Mouse (Mus musculus) CH12.LX (cell line): ENCODE data around the gene Zg16. TPM values are rescaled to one million over a fixed set of nuclear protein-coding genes. Genes with fewer than 3 reads are reported as not detected.
A peak's percentile ranks its signal among the peaks of the same experiment; 100 is the strongest.

Experiments used
- DNase-seq: peaks from one replicate; pipeline ENCODE4 v3.0.0-alpha.2; 2013; ENCODE audit errors: extremely low read depth
- H3K27ac ChIP-seq: 2 replicates; pipeline ENCODE4 v1.5.1; 2012; ENCODE audit warnings: low read depth, mild to moderate bottlenecking, control low read depth, moderate library complexity; ENCODE audit not compliant: insufficient read depth
- H3K27me3 ChIP-seq: replicated peaks from 2 replicates; pipeline ENCODE3; 2012; ENCODE audit warnings: inconsistent platforms
- H3K36me3 ChIP-seq, 2 experiments: replicated peaks in 1 of 2; 2 replicates each; pipeline versions ENCODE3 to v1.6.1; 2012; ENCODE audit warnings: inconsistent platforms in 1 of 2, low read length in 1 of 2, mild to moderate bottlenecking in 1 of 2, mixed read lengths in 1 of 2, moderate library complexity in 1 of 2; ENCODE audit not compliant: control insufficient read depth in 1 of 2, insufficient read depth in 1 of 2
- H3K4me1 ChIP-seq, 2 experiments: 2 replicates each; pipeline ENCODE4 v1.6.1; 2012; ENCODE audit warnings: inconsistent platforms in 1 of 2, moderate library complexity in 1 of 2; ENCODE audit not compliant: insufficient read depth in 2 of 2, control insufficient read depth in 1 of 2
- H3K4me2 ChIP-seq: 2 replicates; pipeline ENCODE4 v1.6.1; 2012; ENCODE audit warnings: low read depth, mild to moderate bottlenecking, control low read depth; ENCODE audit not compliant: poor library complexity, insufficient read depth, severe bottlenecking
- H3K4me3 ChIP-seq, 3 experiments: fragments of 150-350 bp in 1 of 3; sonication (generic) in 1 of 3; replicated peaks in 1 of 3; 2 replicates each; pipeline versions ENCODE3 to v1.5.1; 2011 to 2012; ENCODE audit warnings: low read depth in 2 of 3, low read length in 2 of 3, mild to moderate bottlenecking in 2 of 3, moderate library complexity in 2 of 3, control low read depth in 1 of 3, improper control_type of control experiment in 1 of 3, inconsistent platforms in 1 of 3, mixed read lengths in 1 of 3; ENCODE audit not compliant: poor library complexity in 1 of 3
- H3K79me2 ChIP-seq: replicated peaks from 2 replicates; pipeline ENCODE4 v1.6.1; 2012; ENCODE audit warnings: mild to moderate bottlenecking, moderate library complexity; ENCODE audit not compliant: control insufficient read depth, poor library complexity, insufficient read depth, severe bottlenecking; ENCODE audit errors: extremely low read depth
- H3K9ac ChIP-seq: 2 replicates; pipeline ENCODE4 v1.6.1; 2012; ENCODE audit warnings: low read depth, mild to moderate bottlenecking, control low read depth, moderate library complexity; ENCODE audit not compliant: insufficient read depth
- H3K9me3 ChIP-seq: replicated peaks from 2 replicates; pipeline ENCODE3; 2012; ENCODE audit warnings: low read length, inconsistent platforms, mixed read lengths
- BHLHE40 ChIP-seq: IDR thresholded peaks from 2 replicates; pipeline ENCODE4 v1.6.1; 2011; ENCODE audit warnings: mild to moderate bottlenecking, low read depth, low read length, improper control_type of control experiment
- CHD1 ChIP-seq: IDR thresholded peaks from 2 replicates; pipeline ENCODE4 v1.6.1; 2012; ENCODE audit warnings: low read depth, low read length, improper control_type of control experiment, inconsistent platforms
- CHD2 ChIP-seq: IDR thresholded peaks from 2 replicates; pipeline ENCODE4 v1.6.1; 2011; ENCODE audit warnings: low read length, improper control_type of control experiment
- CTCF ChIP-seq, 2 experiments: IDR thresholded peaks in 1 of 2; conservative IDR thresholded peaks in 1 of 2; 2 replicates each; pipeline ENCODE4 v1.5.1; 2011 to 2012; ENCODE audit warnings: low read depth in 2 of 2, low read length in 2 of 2, improper control_type of control experiment in 1 of 2, inconsistent platforms in 1 of 2, mild to moderate bottlenecking in 1 of 2, moderate library complexity in 1 of 2
- EP300 ChIP-seq: IDR thresholded peaks from 2 replicates; pipeline ENCODE4 v1.6.1; 2011; ENCODE audit warnings: low read length, improper control_type of control experiment
- ETS1 ChIP-seq: conservative IDR thresholded peaks from 2 replicates; pipeline ENCODE4 v1.6.1; 2012; ENCODE audit warnings: low read depth, mild to moderate bottlenecking, inconsistent platforms, low read length, improper control_type of control experiment, moderate library complexity
- GABPA ChIP-seq: IDR thresholded peaks from 2 replicates; pipeline ENCODE4 v1.6.1; 2012; ENCODE audit warnings: low read depth, low read length, improper control_type of control experiment, inconsistent platforms; ENCODE audit not compliant: insufficient replicate concordance
- JUND ChIP-seq: conservative IDR thresholded peaks from 2 replicates; pipeline ENCODE4 v1.6.1; 2011; ENCODE audit warnings: low read depth, low read length, improper control_type of control experiment
- MAX ChIP-seq: IDR thresholded peaks from 2 replicates; pipeline ENCODE4 v1.6.1; 2011; ENCODE audit warnings: low read length, improper control_type of control experiment
- MAZ ChIP-seq: IDR thresholded peaks from 2 replicates; pipeline ENCODE4 v1.6.1; 2012; ENCODE audit warnings: low read depth, mild to moderate bottlenecking, inconsistent platforms, low read length, improper control_type of control experiment, moderate library complexity
- MEF2A ChIP-seq: IDR thresholded peaks from 2 replicates; pipeline ENCODE4 v1.6.1; 2014; ENCODE audit warnings: low read depth, mild to moderate bottlenecking, inconsistent platforms, low read length, improper control_type of control experiment, borderline replicate concordance
- MXI1 ChIP-seq: IDR thresholded peaks from 2 replicates; pipeline ENCODE4 v1.6.1; 2011; ENCODE audit warnings: mild to moderate bottlenecking, low read depth, low read length, improper control_type of control experiment
- MYC ChIP-seq: IDR thresholded peaks from 2 replicates; pipeline ENCODE4 v1.6.1; 2011; ENCODE audit warnings: low read depth, mild to moderate bottlenecking, improper control_type of control experiment, low read length
- NRF1 ChIP-seq: IDR thresholded peaks from 2 replicates; pipeline ENCODE4 v1.6.1; 2014; ENCODE audit warnings: low read depth, mild to moderate bottlenecking, inconsistent platforms, low read length, improper control_type of control experiment, moderate library complexity
- PAX5 ChIP-seq: IDR thresholded peaks from 2 replicates; pipeline ENCODE4 v1.6.1; 2012; ENCODE audit warnings: low read length, inconsistent platforms, mixed read lengths
- POLR2AphosphoS2 ChIP-seq: IDR thresholded peaks from 2 replicates; pipeline ENCODE4 v1.6.1; 2011; ENCODE audit warnings: low read depth, low read length, improper control_type of control experiment
- TBP ChIP-seq: conservative IDR thresholded peaks from 2 replicates; pipeline ENCODE4 v1.6.1; 2011; ENCODE audit warnings: low read depth, low read length, improper control_type of control experiment
- TCF12 ChIP-seq: IDR thresholded peaks from 2 replicates; pipeline ENCODE4 v1.6.1; 2014; ENCODE audit warnings: low read depth, mild to moderate bottlenecking, inconsistent platforms, low read length, improper control_type of control experiment
- UBTF ChIP-seq: IDR thresholded peaks from 2 replicates; pipeline ENCODE4 v1.6.1; 2012; ENCODE audit warnings: low read depth, mild to moderate bottlenecking, inconsistent platforms, low read length, improper control_type of control experiment, moderate library complexity
- ZMIZ1 ChIP-seq: IDR thresholded peaks from 2 replicates; pipeline ENCODE4 v1.6.1; 2012; ENCODE audit warnings: low read depth, mild to moderate bottlenecking, inconsistent platforms, low read length, improper control_type of control experiment
- ZNF384 ChIP-seq: IDR thresholded peaks from 2 replicates; pipeline ENCODE4 v1.6.1; 2012; ENCODE audit warnings: low read depth, low read length, improper control_type of control experiment, inconsistent platforms
- dilution Hi-C: fragments of 300-500 bp; cut with MboI; formaldehyde crosslinking; loops from 2 replicates; pipeline ENCODE4 v1.14.3; 2020; ENCODE audit warnings: low sequenced_read_pairs; ENCODE audit not compliant: extremely low pct_unique_long_range_greater_than_20kb, extremely low pct_ligation_motif_present
- in situ Hi-C: fragments of 300-500 bp; cut with MboI; formaldehyde crosslinking; loops from 3 replicates; pipeline ENCODE4 v1.14.3; 2019; ENCODE audit warnings: low sequenced_read_pairs, low pct_ligation_motif_present, low pct_unique_long_range_greater_than_20kb, mixed read lengths
- polyA plus RNA-seq: library from polyadenylated mRNA; unstranded; fragments of >175 nt; gene quantifications from 2 replicates; pipeline ENCODE4 v1.2.1, GENCODE M21; 2012; ENCODE audit warnings: low read depth; ENCODE audit not compliant: insufficient read length
- total RNA-seq, 2 experiments: library from RNA; depleted of rRNA; stranded (reverse); fragments of 300-350 nt in 1 of 2; fragments of >200 nt in 1 of 2; gene quantifications; 2 replicates each; pipeline ENCODE4 v1.2.3; 2012 to 2014

Gene Zg16
- total and polyA plus RNA-seq, 3 experiments: not detected

GRCm38 (mm10) chr7:127091114-127091896 lies 4.2 kb upstream of the Zg16 start, which contains the start of gene AI467606 (continued):
- TF ChIP-seq MYC (peak; percentile 27; the same call in 1 of the 2 replicates), TBP (peak; percentile 84), EP300 (peak; percentile 71; the same call in 1 of the 2 replicates), JUND (no peak), PAX5 (no peak), POLR2AphosphoS2 (peak; percentile 85), ETS1 (peak; percentile 59; the same call in 1 of the 2 replicates)

- in situ Hi-C loops: no loop called here
- no peaks in the 10 kb centered on the region for H3K9me3 ChIP-seq
- no peaks in the 10 kb centered on the region for H3K27me3 ChIP-seq
- peak overlapping the region; percentile 86 for H3K9ac ChIP-seq
- H3K4me2 ChIP-seq: peak overlapping the region; percentile 56
- H3K36me3 ChIP-seq: peaks cover 21 to 28% of the 10 kb centered on the region in 2 experiments
- TF ChIP-seq NRF1 (no peak), BHLHE40 (no peak), MEF2A (no peak), ETS1 (no peak), MYC (no peak), MAZ (no peak), CHD1 (no peak), TCF12 (no peak), CTCF (conservative IDR thresholded peaks at IDR 0.05 in 1 of 2, IDR thresholded peaks at IDR 0.05 in 1 of 2; ENCODE audit: low read depth in 2 of 2, low read length in 2 of 2) (no peak), MXI1 (peak; percentile 54; the same call in 1 of the 2 replicates), CHD2 (no peak), ZNF384 (no peak), UBTF (no peak), GABPA (no peak), MAX (peak; percentile 40; the same call in 1 of the 2 replicates), ZMIZ1 (no peak)
- peak overlapping the region; percentile 78 to 91 (median 87) for H3K4me3 ChIP-seq
- peak overlapping the region; percentile 93 for H3K27ac ChIP-seq
- dilution Hi-C loops: no loop called here
- H3K4me1 ChIP-seq: peaks cover 11 to 39% of the 10 kb centered on the region in 2 experiments
- H3K79me2 ChIP-seq: peaks cover 19% of the 10 kb centered on the region
- DNase-seq: no peak
These were observed 3.3 kb upstream of the Zg16 start for GRCm38 (mm10) chr7:127090154-127091113.
